Mouse (Mus musculus): ENCODE data around the gene Med13. TPM values are rescaled to one million over a fixed set of nuclear protein-coding genes. Genes with fewer than 3 reads are reported as not detected.

Med13 gene
- polyA plus RNA-seq, 2 experiments: 13.0 to 19.4 TPM

DNA sequence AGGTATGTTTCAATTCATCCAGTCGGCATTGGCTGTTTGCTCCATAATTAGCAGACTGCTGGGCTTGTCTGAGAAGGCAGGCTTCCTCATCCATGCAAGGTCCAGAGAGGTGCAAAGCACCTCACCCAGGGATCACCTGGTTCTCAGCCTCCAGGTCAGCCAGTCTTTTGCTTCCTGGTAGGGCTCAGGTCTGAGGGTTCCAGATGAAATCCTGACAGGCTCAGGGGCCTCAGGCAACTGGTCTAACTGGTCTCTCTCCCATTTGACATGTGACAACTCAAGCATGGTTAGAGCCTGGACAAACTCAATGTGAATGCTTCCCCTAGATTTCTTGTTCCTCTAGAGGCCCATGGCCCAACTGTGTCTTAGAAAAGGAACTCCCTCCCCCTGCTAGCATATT lies 32.9 kb upstream of the Med13 start:
- Histone ChIP-seq H3K27ac (replicated peaks; ENCODE audit: low read depth, low read length) (no peak overlapping the region), H3K9me3 (ENCODE audit: control insufficient read depth, low read length) (no peaks in the 10 kb centered on the region), H3K9ac (ENCODE audit: low read depth, low read length, severe bottlenecking) (no peak overlapping the region), H3K27me3 (ENCODE audit: control insufficient read depth, insufficient read depth, low read length) (no peaks in the 10 kb centered on the region), H3K4me3 (replicated peaks; ENCODE audit: low read length) (no peak overlapping the region), H3K4me2 (replicated peaks; ENCODE audit: low read depth, low read length, severe bottlenecking) (no peak overlapping the region), H3K36me3 (ENCODE audit: control insufficient read depth, insufficient read depth, low read length) (no peaks in the 10 kb centered on the region), H3K4me1 (ENCODE audit: control insufficient read depth, insufficient read depth, low read length) (peaks cover 19% of the 10 kb centered on the region)
- TF ChIP-seq POLR2A (IDR thresholded peaks at IDR 0.05; ENCODE audit: borderline replicate concordance, extremely low read depth, insufficient read depth, insufficient read length): no peak
- no peak for ATAC-seq (ENCODE audit: low FRiP score, low read depth)
- 47% methylated on average over 1 of the region's 1 CpGs for WGBS
- no peak for DNase-seq (ENCODE audit: low spot score)

- no peak for ATAC-seq (ENCODE audit: low FRiP score, low read depth)
- H3K4me3 ChIP-seq (replicated peaks; ENCODE audit: low read length): no peak overlapping the region
Observed at GRCm38 (mm10) chr11:86389506-86389905, 32.1 kb upstream of the Med13 start.

DNA sequence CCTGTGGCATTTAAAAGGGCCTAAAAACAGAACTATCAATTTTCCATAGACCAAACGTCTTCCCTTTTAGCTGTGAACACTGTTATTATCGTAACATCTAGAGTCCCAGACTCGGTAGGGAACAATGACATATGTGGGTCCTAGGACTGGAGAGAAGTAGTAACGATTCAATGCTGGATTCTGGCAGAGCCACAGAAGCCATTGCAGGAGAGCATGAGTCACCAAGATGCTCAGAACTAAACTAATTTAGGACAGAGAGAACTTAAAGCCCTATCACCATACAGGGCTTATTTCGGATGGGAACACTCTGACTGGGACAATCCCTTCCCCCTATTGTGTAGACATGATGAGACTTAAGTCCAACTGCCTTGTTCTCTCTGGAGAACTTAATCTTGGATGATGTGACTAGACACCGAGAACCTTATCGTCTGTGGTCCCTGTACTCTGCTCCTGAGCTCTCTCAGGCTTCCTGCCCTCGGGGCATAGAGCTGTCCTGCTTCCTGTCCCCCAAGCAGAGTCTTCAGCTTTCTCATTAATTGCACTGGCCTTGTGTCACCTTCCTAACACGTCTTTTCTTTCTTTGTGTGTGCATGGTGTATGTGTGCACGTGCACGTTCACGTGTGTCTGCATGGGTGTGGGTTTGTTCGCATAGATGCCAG lies 31.5 kb upstream of the Med13 start:
- no peak for TF ChIP-seq POLR2A (IDR thresholded peaks at IDR 0.05; ENCODE audit: borderline replicate concordance, extremely low read depth, insufficient read depth, insufficient read length)
- ATAC-seq (ENCODE audit: low FRiP score, low read depth) (no peak), DNase-seq (ENCODE audit: low spot score) (no peak)
- Histone ChIP-seq H3K27ac (replicated peaks; ENCODE audit: low read depth, low read length) (no peak overlapping the region), H3K36me3 (ENCODE audit: control insufficient read depth, insufficient read depth, low read length) (no peaks in the 10 kb centered on the region), H3K27me3 (ENCODE audit: control insufficient read depth, insufficient read depth, low read length) (no peaks in the 10 kb centered on the region), H3K4me1 (ENCODE audit: control insufficient read depth, insufficient read depth, low read length) (peaks cover 19% of the 10 kb centered on the region), H3K4me3 (replicated peaks; ENCODE audit: low read length) (no peak overlapping the region), H3K4me2 (replicated peaks; ENCODE audit: low read depth, low read length, severe bottlenecking) (no peak overlapping the region), H3K9me3 (ENCODE audit: control insufficient read depth, low read length) (no peaks in the 10 kb centered on the region), H3K9ac (ENCODE audit: low read depth, low read length, severe bottlenecking) (no peak overlapping the region)
- whole genome bisulfite sequencing: 73% methylated on average over 13 of the region's 13 CpGs

More at GRCm38 (mm10) chr11:86389506-86389905, 32.1 kb upstream of the Med13 start:
- Histone ChIP-seq H3K27ac (replicated peaks; ENCODE audit: low read depth, low read length) (no peak overlapping the region), H3K36me3 (ENCODE audit: control insufficient read depth, insufficient read depth, low read length) (no peaks in the 10 kb centered on the region), H3K4me2 (replicated peaks; ENCODE audit: low read depth, low read length, severe bottlenecking) (no peak overlapping the region), H3K9me3 (ENCODE audit: control insufficient read depth, low read length) (no peaks in the 10 kb centered on the region), H3K4me1 (ENCODE audit: control insufficient read depth, insufficient read depth, low read length) (peaks cover 19% of the 10 kb centered on the region), H3K27me3 (ENCODE audit: control insufficient read depth, insufficient read depth, low read length) (no peaks in the 10 kb centered on the region), H3K9ac (ENCODE audit: low read depth, low read length, severe bottlenecking) (no peak overlapping the region)
- 78% methylated on average over 4 of the region's 4 CpGs for WGBS
- no peak for DNase-seq (ENCODE audit: low spot score)
- TF ChIP-seq POLR2A (IDR thresholded peaks at IDR 0.05; ENCODE audit: borderline replicate concordance, extremely low read depth, insufficient read depth, insufficient read length): no peak

GRCm38 (mm10) chr11:86387121-86387893 lies 29.9 kb upstream of the Med13 start:
- WGBS: 29% methylated on average over 9 of the region's 9 CpGs
- no peak for TF ChIP-seq POLR2A (IDR thresholded peaks at IDR 0.05; ENCODE audit: borderline replicate concordance, extremely low read depth, insufficient read depth, insufficient read length)
- no peaks in the 10 kb centered on the region for H3K36me3 ChIP-seq (ENCODE audit: control insufficient read depth, insufficient read depth, low read length)

DNA sequence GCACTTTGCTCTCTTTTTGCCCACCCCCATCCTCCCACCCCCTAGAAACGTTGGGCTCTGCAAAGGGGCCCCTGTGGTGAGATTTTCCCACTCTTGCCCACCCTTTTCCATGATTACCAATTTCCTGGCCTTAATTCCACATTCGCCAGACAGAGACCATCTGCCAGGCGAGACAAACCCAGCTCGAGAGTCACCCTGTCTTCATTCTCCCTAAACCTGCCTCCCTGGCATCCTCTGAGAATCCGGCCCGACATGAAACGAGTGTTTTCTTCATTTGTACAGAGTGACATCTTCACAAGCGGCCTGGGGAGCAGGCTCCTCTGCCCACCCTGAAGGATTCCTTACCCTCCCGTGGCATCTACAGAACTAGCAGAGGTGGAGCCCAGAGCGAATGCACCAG lies 29.2 kb upstream of the Med13 start:
- no peak overlapping the region for H3K9ac ChIP-seq (ENCODE audit: low read depth, low read length, severe bottlenecking)
- H3K4me3 ChIP-seq (replicated peaks; ENCODE audit: low read length): no peak overlapping the region
- no peaks in the 10 kb centered on the region for H3K9me3 ChIP-seq (ENCODE audit: control insufficient read depth, low read length)
- no peak for TF ChIP-seq POLR2A (IDR thresholded peaks at IDR 0.05; ENCODE audit: borderline replicate concordance, extremely low read depth, insufficient read depth, insufficient read length)
- H3K4me2 ChIP-seq (replicated peaks; ENCODE audit: low read depth, low read length, severe bottlenecking): no peak overlapping the region
- H3K27me3 ChIP-seq (ENCODE audit: control insufficient read depth, insufficient read depth, low read length): no peaks in the 10 kb centered on the region
- ATAC-seq (ENCODE audit: low FRiP score, low read depth) (no peak), DNase-seq (ENCODE audit: low spot score) (no peak)
- H3K36me3 ChIP-seq (ENCODE audit: control insufficient read depth, insufficient read depth, low read length): no peaks in the 10 kb centered on the region
- peaks cover 19% of the 10 kb centered on the region for H3K4me1 ChIP-seq (ENCODE audit: control insufficient read depth, insufficient read depth, low read length)
- no peak overlapping the region for H3K27ac ChIP-seq (replicated peaks; ENCODE audit: low read depth, low read length)
- WGBS: 68% methylated on average over 10 of the region's 10 CpGs

More at GRCm38 (mm10) chr11:86387121-86387893, 29.9 kb upstream of the Med13 start:
- DNase-seq (ENCODE audit: low spot score) (peak; percentile 54), ATAC-seq (ENCODE audit: low FRiP score, low read depth) (no peak)
- Histone ChIP-seq H3K4me2 (replicated peaks; ENCODE audit: low read depth, low read length, severe bottlenecking) (no peak overlapping the region), H3K27ac (replicated peaks; ENCODE audit: low read depth, low read length) (no peak overlapping the region), H3K4me3 (replicated peaks; ENCODE audit: low read length) (no peak overlapping the region), H3K27me3 (ENCODE audit: control insufficient read depth, insufficient read depth, low read length) (no peaks in the 10 kb centered on the region), H3K4me1 (ENCODE audit: control insufficient read depth, insufficient read depth, low read length) (peaks cover 19% of the 10 kb centered on the region), H3K9me3 (ENCODE audit: control insufficient read depth, low read length) (no peaks in the 10 kb centered on the region), H3K9ac (ENCODE audit: low read depth, low read length, severe bottlenecking) (no peak overlapping the region)
